Mouse (Mus musculus) layer of hippocampus, adult 9-10 months (tissue): ENCODE results near the gene Olfr287.

Source experiments
- DNase-seq: peaks from one replicate; pipeline ENCODE4 v3.0.0; 2022; ENCODE audit warnings: low spot score

Gene Olfr287

GRCm38 (mm10) chr15:98167645-98168621 lies 52.9 kb downstream of the Olfr287 start:
- DNase-seq = peak; percentile 77

- DNase-seq = no peak
Observed at GRCm38 (mm10) chr15:98166963-98167644, 53.8 kb downstream of the Olfr287 start, which contains the start of gene Ccdc184. Gene Ccdc184, plus strand, starts transcription at chr15:98167158.

GRCm38 (mm10) chr15:98165525-98165924 lies 55.3 kb downstream of the Olfr287 start, which contains the start of gene Asb8:
Gene Asb8, minus strand, starts transcription at chr15:98165625.
- no peak for DNase-seq

GRCm38 (mm10) chr15:98162561-98162960 lies 58.3 kb downstream of the Olfr287 start:
- no peak for DNase-seq

- DNase-seq = no peak
Observed at GRCm38 (mm10) chr15:98161026-98161805, 59.6 kb downstream of the Olfr287 start.

GRCm38 (mm10) chr15:98157253-98157652 lies 63.6 kb downstream of the Olfr287 start:
- no peak for DNase-seq
